Mouse (Mus musculus) kidney, adult 11 months (tissue): ENCODE data around the gene Mid1.
"Not testable (repeated sequence)": the region's sequence is repeated elsewhere in the genome, so short reads cannot be mapped to it uniquely, and the experiment has no call there.

ENCODE experiments used
- DNase-seq: peaks from one replicate; pipeline ENCODE4 v3.0.0; 2022

The Mid1 gene

DNA sequence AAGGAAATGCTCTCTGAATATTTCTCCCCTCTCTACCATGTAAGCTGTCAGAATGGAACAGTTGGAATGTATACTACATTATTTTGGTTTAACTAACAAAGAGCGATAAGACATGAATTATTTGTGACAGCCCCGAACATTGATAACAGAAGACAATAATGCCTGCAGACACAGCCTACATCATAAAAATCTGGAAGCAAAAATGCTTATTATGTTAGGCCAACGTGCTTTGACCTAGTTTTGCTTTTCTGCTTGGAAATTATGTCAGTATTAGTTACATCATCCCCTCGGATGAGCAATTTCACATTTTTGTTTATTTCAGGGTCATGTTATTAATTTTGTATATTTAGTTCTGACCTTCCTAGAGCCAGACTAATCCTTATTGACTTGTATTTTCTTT is 205.5 kb downstream of the Mid1 start:
- no peak for DNase-seq

- DNase-seq, result no peak
Observed at GRCm38 (mm10) chrX:169892100-169892499, 207.1 kb downstream of the Mid1 start.

- DNase-seq, result no peak
Observed at GRCm38 (mm10) chrX:169892631-169893030, 207.6 kb downstream of the Mid1 start.

DNA sequence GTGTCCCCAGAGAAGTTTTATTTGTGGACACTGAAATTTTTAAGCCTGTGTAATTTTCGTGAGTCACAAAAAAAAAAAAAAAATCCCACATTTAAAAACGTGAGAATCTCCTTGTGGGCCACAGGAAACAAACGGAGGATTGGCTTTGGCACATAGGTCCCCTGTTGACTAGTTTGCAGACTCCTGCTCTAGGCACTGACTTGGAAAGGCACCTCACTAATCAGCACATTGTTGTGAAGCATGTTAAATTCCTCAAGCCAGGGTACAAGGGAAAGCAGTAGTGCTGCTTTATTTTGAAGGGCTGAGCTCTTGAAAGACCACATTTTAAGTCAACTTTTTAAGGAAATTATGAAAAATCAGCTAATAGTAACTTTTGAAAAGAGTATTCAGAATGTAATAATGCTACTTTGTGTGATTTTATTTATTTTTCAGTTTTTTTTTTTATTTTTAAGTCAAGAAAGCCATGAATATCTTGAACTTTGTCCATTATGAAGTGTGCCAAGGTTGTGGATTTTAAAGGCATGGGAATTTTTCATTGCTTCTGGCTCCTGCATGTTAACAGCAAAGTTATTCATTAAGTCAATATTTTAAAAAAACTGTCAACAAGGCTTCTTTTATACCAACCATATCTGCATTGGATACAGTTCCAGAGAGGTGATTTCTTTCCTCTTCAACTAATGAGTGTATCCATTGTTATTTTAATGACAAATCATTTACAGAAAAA is 214.4 kb downstream of the Mid1 start:
- no peak for DNase-seq

- no peak for DNase-seq
Observed at GRCm38 (mm10) chrX:169902860-169903259, 217.9 kb downstream of the Mid1 start.

DNA sequence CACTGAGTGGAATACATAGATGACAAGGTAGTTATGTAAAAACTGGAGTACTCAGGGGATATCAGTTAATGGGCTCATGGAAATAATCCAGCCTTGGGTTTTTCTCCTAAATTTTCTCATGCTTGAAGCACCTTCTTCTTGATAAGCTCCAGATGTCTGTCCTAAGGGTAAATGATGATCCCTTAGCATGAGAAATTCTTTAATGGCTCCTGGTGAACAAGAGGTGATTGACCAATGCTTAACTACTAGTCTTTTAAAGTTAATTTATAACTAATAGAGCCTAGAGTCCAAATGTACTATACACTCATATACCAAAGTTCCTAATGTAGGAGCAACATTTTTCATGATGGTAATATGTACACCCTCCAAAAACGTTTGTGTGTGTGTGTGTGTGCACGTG is 218.7 kb downstream of the Mid1 start:
- no peak for DNase-seq

- DNase-seq, result peak; percentile 51
Observed at GRCm38 (mm10) chrX:169906054-169906508, 221.1 kb downstream of the Mid1 start.

DNA sequence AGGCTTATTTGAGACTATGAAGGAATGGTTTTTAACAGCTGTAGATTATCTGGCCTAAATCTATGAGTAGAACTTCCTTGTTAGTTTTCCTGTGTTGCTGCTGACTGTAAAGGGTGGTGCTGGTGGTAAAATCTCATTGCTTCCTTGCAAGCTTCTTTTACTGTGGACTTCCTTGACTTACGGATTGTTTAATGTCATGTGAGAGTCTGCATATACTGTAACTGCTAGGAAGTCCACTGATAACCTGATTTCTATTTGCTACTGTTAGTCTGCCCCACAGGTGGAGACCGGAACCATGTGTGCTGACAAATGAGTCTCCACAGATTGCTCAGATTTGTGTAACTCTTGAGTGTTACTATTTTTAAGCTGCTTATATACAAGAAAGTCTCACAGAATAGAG is 224.9 kb downstream of the Mid1 start:
- no peak for DNase-seq

DNA sequence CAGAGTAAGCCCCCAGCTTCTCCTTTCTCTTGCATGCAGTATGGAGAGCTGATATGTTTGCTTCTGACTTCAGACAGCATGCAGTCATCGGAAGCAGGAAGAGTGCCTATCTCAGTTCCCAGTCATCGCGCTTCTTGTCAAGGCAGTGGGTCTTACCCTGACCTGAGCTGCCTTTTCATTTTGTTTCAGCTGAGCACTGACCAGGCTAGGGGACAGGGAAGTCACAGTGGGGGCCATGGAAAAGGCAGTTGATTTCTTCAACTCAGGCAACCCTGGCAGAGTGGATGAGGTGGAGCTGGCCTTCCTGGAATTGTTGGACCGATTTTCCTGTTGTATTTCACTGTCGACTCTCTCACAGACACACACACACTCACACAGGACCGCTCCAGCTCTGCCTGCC is 230.7 kb downstream of the Mid1 start:
- peak; percentile 47 for DNase-seq

- no peak for DNase-seq
Observed at GRCm38 (mm10) chrX:169922541-169922940, 237.5 kb downstream of the Mid1 start.

GRCm38 (mm10) chrX:169923417-169923816 is 238.4 kb downstream of the Mid1 start:
- no peak for DNase-seq

DNA sequence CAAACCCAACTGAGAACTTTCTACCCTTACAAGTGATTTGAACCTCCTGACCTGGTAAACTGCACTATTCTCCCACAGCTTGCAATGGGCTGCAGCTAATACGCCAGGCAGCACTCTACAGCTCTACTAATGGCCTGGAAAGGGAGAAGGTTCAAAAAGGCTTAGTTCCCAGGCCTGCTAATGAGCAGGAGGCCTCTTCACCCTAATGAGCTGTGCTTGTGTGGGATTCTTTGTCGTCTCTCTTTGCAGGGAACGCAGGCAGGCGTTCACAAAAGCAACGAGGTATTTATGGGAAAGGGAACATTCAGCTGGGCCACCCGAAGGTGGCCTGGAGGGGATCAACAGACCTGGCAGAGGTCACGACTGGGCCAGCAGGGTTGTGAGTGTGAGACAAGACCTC is 240.6 kb downstream of the Mid1 start:
- DNase-seq, result no peak

- no peak for DNase-seq
Observed at GRCm38 (mm10) chrX:169927110-169927817, 242.3 kb downstream of the Mid1 start.

GRCm38 (mm10) chrX:169930868-169931267 is 245.9 kb downstream of the Mid1 start:
- DNase-seq, result no peak

- DNase-seq, result no peak
Observed at GRCm38 (mm10) chrX:169933228-169933627, 248.2 kb downstream of the Mid1 start.

DNA sequence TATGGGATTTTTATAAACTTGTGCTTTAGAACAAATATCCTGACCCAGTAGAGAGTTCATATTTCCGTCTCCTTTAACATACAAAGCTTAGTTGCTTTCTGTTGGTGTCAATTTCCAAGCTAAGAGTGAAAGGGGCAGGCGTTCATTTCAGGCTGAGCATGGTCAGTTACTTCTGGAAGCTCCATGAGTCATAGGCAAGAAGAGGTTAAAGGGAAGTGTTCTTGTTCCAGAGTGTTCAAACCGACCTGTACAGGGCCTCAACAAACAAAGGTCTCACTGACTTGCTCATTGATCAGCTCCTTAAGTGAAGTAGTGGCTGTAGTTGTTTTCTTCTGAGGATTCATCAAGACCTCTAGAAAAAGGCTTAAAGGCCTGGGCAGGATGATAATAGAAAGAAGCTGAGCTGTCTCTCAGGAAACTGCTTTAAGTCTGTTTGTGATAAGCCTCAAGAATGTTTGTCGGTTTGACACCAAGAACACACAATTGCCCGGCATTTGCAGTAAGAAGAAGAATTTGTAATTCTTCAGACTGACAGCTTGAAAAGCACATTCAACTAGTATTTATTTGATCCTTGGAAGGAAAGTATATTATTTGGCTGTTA is 252.2 kb downstream of the Mid1 start:
- no peak for DNase-seq

- DNase-seq, result no peak
Observed at GRCm38 (mm10) chrX:169940531-169940930, 255.5 kb downstream of the Mid1 start.

GRCm38 (mm10) chrX:169950596-169950995 is 265.6 kb downstream of the Mid1 start:
- DNase-seq, result no peak

DNA sequence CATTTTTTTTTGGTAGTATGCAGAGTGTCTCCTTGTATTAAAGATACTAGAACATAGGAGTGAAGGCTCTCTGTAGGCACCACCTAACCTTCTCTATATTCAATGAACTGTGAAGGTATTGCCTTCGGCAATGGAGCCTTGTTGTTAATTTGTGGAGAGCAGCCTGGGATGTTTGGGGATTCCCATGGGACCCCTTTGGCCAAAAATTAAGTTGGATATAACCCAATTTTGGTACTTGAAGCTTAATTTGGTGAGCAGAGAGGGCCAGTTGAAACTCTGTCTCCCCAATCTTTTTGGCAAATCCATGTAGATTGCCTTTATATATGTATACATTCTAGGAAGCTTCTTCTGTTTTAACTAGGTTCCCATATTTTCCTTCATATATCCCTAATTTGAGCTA is 284.3 kb downstream of the Mid1 start:
- no peak for DNase-seq

DNA sequence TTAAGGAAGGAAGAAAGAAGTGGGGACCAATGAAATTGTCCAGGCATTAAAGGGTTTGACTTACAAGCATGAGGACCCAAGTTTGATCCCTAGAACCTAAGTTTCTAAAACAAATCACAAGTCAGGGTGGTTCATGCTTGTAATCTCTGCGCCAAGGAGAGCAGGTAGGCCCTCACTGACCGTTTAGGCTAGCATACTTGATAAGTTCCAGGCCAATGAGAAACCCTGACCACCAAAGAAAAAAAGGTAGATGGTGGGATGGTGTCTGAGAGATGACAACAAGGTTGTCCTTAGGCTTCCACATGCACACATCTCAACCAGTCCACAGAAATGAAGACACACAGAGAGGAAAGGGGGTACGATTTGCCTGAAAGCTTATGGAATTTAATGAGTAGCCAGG is 284.8 kb downstream of the Mid1 start:
- not testable (repeated sequence) for DNase-seq

DNA sequence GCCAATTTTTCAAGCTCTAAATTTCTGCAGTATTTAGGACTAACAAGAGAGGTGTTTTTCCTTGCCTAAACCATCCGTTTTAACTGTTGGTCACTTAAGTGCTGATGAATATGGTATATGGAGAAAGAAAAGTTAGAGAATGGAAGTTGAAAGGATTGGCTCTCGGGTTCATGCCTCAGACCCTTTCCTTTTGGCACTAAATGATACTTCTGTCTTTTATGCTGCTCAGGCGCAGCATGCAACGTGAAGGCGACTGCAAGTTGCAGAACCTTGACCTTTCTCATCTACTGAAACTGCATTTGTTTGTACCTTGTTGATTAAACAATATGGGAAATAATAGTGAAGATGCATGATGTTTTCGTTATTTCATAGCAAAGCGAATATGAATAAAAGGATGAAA is 285.5 kb downstream of the Mid1 start:
- DNase-seq, result not testable (repeated sequence)

DNA sequence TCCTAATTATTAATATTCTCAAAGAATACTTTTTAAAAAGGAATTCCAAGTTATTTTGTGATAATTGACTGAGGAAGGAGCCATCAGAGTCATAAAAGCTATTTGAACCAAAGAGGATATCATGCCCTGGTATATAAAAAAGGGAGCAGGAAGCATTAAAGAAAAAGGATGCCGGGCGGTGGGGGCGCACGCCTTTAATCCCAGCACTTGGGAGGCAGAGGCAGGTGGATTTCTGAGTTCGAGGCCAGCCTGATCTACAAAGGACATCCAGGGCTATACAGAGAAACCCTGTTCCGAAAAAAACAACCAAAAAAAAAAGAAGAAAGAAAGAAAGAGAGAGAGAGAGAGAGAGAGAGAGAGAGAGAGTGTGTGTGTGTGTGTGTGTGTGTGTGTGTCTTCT is 286.6 kb downstream of the Mid1 start:
- not testable (repeated sequence) for DNase-seq

GRCm38 (mm10) chrX:169972131-169972530 is 287.1 kb downstream of the Mid1 start:
- not testable (repeated sequence) for DNase-seq
